Mouse (Mus musculus) brain, adult 2 months (tissue): ENCODE results near the gene Arid4b.
"Not testable (repeated sequence)": the region's sequence is repeated elsewhere in the genome, so short reads cannot be mapped to it uniquely, and the experiment has no call there.

Experiments used
- DNase-seq: peaks from one replicate; pipeline ENCODE4 v3.0.0; 2011; ENCODE audit warnings: low read depth, low spot score

The Arid4b gene

GRCm38 (mm10) chr13:14063013-14063941 lies at the start of gene Arid4b, which contains the start of gene Ggps1:
Gene Arid4b (plus strand): TSS chr13:14063232.
Gene Ggps1 (minus strand): TSS chr13:14063488.
- peak; percentile 100 for DNase-seq

- DNase-seq = peak; percentile 69
These were observed 49.0 kb upstream of the Arid4b start for GRCm38 (mm10) chr13:14014001-14014400.

GRCm38 (mm10) chr13:14014540-14014939 lies 48.5 kb upstream of the Arid4b start:
- DNase-seq = peak; percentile 65

GRCm38 (mm10) chr13:14015609-14016008 lies 47.4 kb upstream of the Arid4b start:
- DNase-seq = no peak

GRCm38 (mm10) chr13:14018283-14018682 lies 44.7 kb upstream of the Arid4b start:
- no peak for DNase-seq

- DNase-seq = no peak
These were observed 44.2 kb upstream of the Arid4b start for GRCm38 (mm10) chr13:14018852-14019251.

GRCm38 (mm10) chr13:14021417-14021816 lies 41.6 kb upstream of the Arid4b start:
- DNase-seq = not testable (repeated sequence)

GRCm38 (mm10) chr13:14025554-14025953 lies 37.5 kb upstream of the Arid4b start:
- no peak for DNase-seq

GRCm38 (mm10) chr13:14026154-14026820 lies 36.7 kb upstream of the Arid4b start:
- DNase-seq = no peak

GRCm38 (mm10) chr13:14033309-14034072 lies 29.5 kb upstream of the Arid4b start:
- no peak for DNase-seq

- DNase-seq = peak; percentile 6
These were observed 29.0 kb upstream of the Arid4b start for GRCm38 (mm10) chr13:14034073-14034348.

- DNase-seq = not testable (repeated sequence)
These were observed 27.7 kb upstream of the Arid4b start for GRCm38 (mm10) chr13:14035352-14035751.

- DNase-seq = peak; percentile 6
These were observed 27.0 kb upstream of the Arid4b start for GRCm38 (mm10) chr13:14035875-14036630.

- DNase-seq = no peak
These were observed 24.1 kb upstream of the Arid4b start for GRCm38 (mm10) chr13:14038911-14039291.

- DNase-seq = peak; percentile 97
These were observed 23.6 kb upstream of the Arid4b start, which contains the start of gene Tbce for GRCm38 (mm10) chr13:14039292-14039965. Gene Tbce (minus strand): TSS chr13:14039638.

GRCm38 (mm10) chr13:14040186-14040585 lies 22.8 kb upstream of the Arid4b start:
- DNase-seq = peak; percentile 30

GRCm38 (mm10) chr13:14043851-14044250 lies 19.2 kb upstream of the Arid4b start:
- DNase-seq = no peak

GRCm38 (mm10) chr13:14044521-14044920 lies 18.5 kb upstream of the Arid4b start:
- DNase-seq = no peak

GRCm38 (mm10) chr13:14049878-14050277 lies 13.2 kb upstream of the Arid4b start:
- DNase-seq = no peak

GRCm38 (mm10) chr13:14056801-14057200 lies 6.2 kb upstream of the Arid4b start:
- DNase-seq = no peak

- no peak for DNase-seq
These were observed 3.5 kb upstream of the Arid4b start for GRCm38 (mm10) chr13:14059582-14059981.
